Mouse (Mus musculus) bone marrow macrophage, adult 2 months (primary cell): ENCODE measurements around the gene Fyb.

Source experiments
- CTCF ChIP-seq: IDR thresholded peaks from 2 replicates; pipeline ENCODE4 v1.5.1; 2012; ENCODE audit warnings: low read depth, mild to moderate bottlenecking, low read length, moderate library complexity
- POLR2A ChIP-seq: IDR thresholded peaks from 2 replicates; pipeline ENCODE4 v1.6.1; 2012; ENCODE audit warnings: mild to moderate bottlenecking, low read depth, low read length, borderline replicate concordance

- no peak for TF ChIP-seq CTCF
- no peak for TF ChIP-seq POLR2A
Measured at GRCm38 (mm10) chr15:6567993-6568392, 45.3 kb downstream of the Fyb start.
